Mouse (Mus musculus) hindbrain, embryonic 14.5 days (tissue): ENCODE measurements around the gene C1qc. TPM values are rescaled to one million over a fixed set of nuclear protein-coding genes. Genes with fewer than 3 reads are reported as not detected.
A peak's percentile ranks its signal among the peaks of the same experiment; 100 is the strongest.

Experiments
- ATAC-seq: fragments of 200-750 bp; cut with Nextera tagmentation; 2 replicates; pipeline ENCODE4 v1.8.0; 2017; ENCODE audit warnings: moderate number of reproducible peaks, mild to moderate bottlenecking, moderate TSS enrichment, moderate library complexity; ENCODE audit not compliant: low FRiP score
- DNase-seq: peaks from one replicate; pipeline ENCODE4 v3.0.0-alpha.2; 2015; ENCODE audit warnings: low spot score
- H3K27ac ChIP-seq: fragments of 300-500 bp; sonication (generic); 2 replicates; pipeline ENCODE4 v1.5.1; 2014; ENCODE audit warnings: mild to moderate bottlenecking, moderate library complexity
- H3K27me3 ChIP-seq: fragments of 300-500 bp; sonication (generic); 2 replicates; pipeline ENCODE4 v1.6.1; 2014; ENCODE audit warnings: mild to moderate bottlenecking, low read length, mixed read lengths; ENCODE audit not compliant: control insufficient read depth, insufficient read depth
- H3K36me3 ChIP-seq: fragments of 300-500 bp; sonication (generic); replicated peaks from 2 replicates; pipeline ENCODE4 v1.6.1; 2014; ENCODE audit not compliant: control insufficient read depth, insufficient read depth
- H3K4me1 ChIP-seq: fragments of 300-500 bp; sonication (generic); replicated peaks from 2 replicates; pipeline ENCODE4 v1.6.1; 2014; ENCODE audit warnings: antibody characterized with exemption, low read length, mixed read lengths; ENCODE audit not compliant: control insufficient read depth, insufficient read depth
- H3K4me2 ChIP-seq: fragments of 300-500 bp; sonication (generic); replicated peaks from 2 replicates; pipeline ENCODE4 v1.6.1; 2014; ENCODE audit warnings: mild to moderate bottlenecking, moderate library complexity
- H3K4me3 ChIP-seq: fragments of 300-500 bp; sonication (generic); replicated peaks from 2 replicates; pipeline ENCODE4 v1.5.1; 2014; ENCODE audit warnings: mild to moderate bottlenecking, low read length
- H3K9ac ChIP-seq: fragments of 300-500 bp; sonication (generic); 2 replicates; pipeline ENCODE4 v1.6.1; 2014
- H3K9me3 ChIP-seq: fragments of 300-500 bp; sonication (generic); 2 replicates; pipeline ENCODE4 v1.6.1; 2016; ENCODE audit warnings: low read length; ENCODE audit not compliant: control insufficient read depth
- WGBS: fragments of 180-500 bp; shearing (Covaris S2); extraction: QIAGEN DNeasy Blood & Tissue Kit; methylation state at CpG from one replicate; pipeline ENCODE4 v1.1.7; 2014; 5-methylcytosine and 5-hydroxymethylcytosine counted together
- polyA plus RNA-seq: library from polyadenylated mRNA; unstranded; fragments of >200 nt; fragmentation: Nextera tagmentation; extraction: Ambion mirVana; gene quantifications from 2 replicates; pipeline ENCODE4 v1.2.1, GENCODE M21; 2014

Gene C1qc
- polyA plus RNA-seq, 1 experiment from 2014 or later, result 29.5 TPM

- Histone ChIP-seq H3K27me3 (peaks cover 2% of the 10 kb centered on the region), H3K9ac (no peak overlapping the region), H3K9me3 (no peaks in the 10 kb centered on the region), H3K27ac (no peak overlapping the region), H3K4me2 (no peak overlapping the region), H3K4me1 (peaks cover 10% of the 10 kb centered on the region), H3K36me3 (no peaks in the 10 kb centered on the region), H3K4me3 (no peak overlapping the region)
- DNase-seq (no peak), ATAC-seq (no peak)
- WGBS, result 87% methylated on average over 15 of the region's 15 CpGs
Observed at GRCm38 (mm10) chr4:136889981-136890380, 2.9 kb downstream of the C1qc start.

- H3K4me1 ChIP-seq, result peaks cover 10% of the 10 kb centered on the region
- ATAC-seq, result no peak
Observed at GRCm38 (mm10) chr4:136887714-136888113, 5.2 kb downstream of the C1qc start.

GRCm38 (mm10) chr4:136886101-136886500 is 6.8 kb downstream of the C1qc start, which contains the start of gene C1qb:
Gene C1qb (minus strand): TSS chr4:136886187.
- Histone ChIP-seq H3K27me3 (no peaks in the 10 kb centered on the region), H3K9ac (no peak within 1 kb of the TSS), H3K9me3 (no peaks in the 10 kb centered on the region), H3K27ac (no peak within 1 kb of the TSS), H3K4me3 (no peak within 1 kb of the TSS), H3K4me2 (no peak within 1 kb of the TSS), H3K4me1 (peaks cover 10% of the 10 kb centered on the region), H3K36me3 (no peaks in the 10 kb centered on the region)
- 77% methylated on average over 7 of the region's 7 CpGs for WGBS
- DNase-seq, result no peak
- no peak for ATAC-seq

More at GRCm38 (mm10) chr4:136887714-136888113, 5.2 kb downstream of the C1qc start:
- WGBS, result 65% methylated on average over 5 of the region's 5 CpGs
- H3K4me2 ChIP-seq, result no peak overlapping the region
- no peak overlapping the region for H3K4me3 ChIP-seq
- no peak overlapping the region for H3K9ac ChIP-seq
- H3K27me3 ChIP-seq, result no peaks in the 10 kb centered on the region; the same call in 1 of the 2 replicates
- no peak for DNase-seq
- no peaks in the 10 kb centered on the region for H3K36me3 ChIP-seq
- no peaks in the 10 kb centered on the region for H3K9me3 ChIP-seq
- no peak overlapping the region for H3K27ac ChIP-seq

- no peak overlapping the region for H3K27ac ChIP-seq
- WGBS, result 25% methylated on average over 5 of the region's 5 CpGs
- no peaks in the 10 kb centered on the region for H3K9me3 ChIP-seq
- H3K4me1 ChIP-seq, result no peaks in the 10 kb centered on the region
- no peak overlapping the region for H3K4me2 ChIP-seq
- no peaks in the 10 kb centered on the region for H3K27me3 ChIP-seq
- no peak overlapping the region for H3K4me3 ChIP-seq
- ATAC-seq, result no peak
- peak; percentile 53 for DNase-seq
- no peaks in the 10 kb centered on the region for H3K36me3 ChIP-seq
- H3K9ac ChIP-seq, result no peak overlapping the region
Observed at GRCm38 (mm10) chr4:136878601-136879000, 14.3 kb downstream of the C1qc start.

- WGBS, result 51% methylated on average over 8 of the region's 8 CpGs
- Histone ChIP-seq H3K4me2 (no peak overlapping the region), H3K27me3 (no peaks in the 10 kb centered on the region), H3K4me3 (no peak overlapping the region), H3K4me1 (no peaks in the 10 kb centered on the region), H3K27ac (no peak overlapping the region), H3K9me3 (no peaks in the 10 kb centered on the region), H3K36me3 (no peaks in the 10 kb centered on the region), H3K9ac (no peak overlapping the region)
- ATAC-seq (no peak), DNase-seq (no peak)
Observed at GRCm38 (mm10) chr4:136878171-136878570, 14.7 kb downstream of the C1qc start.

GRCm38 (mm10) chr4:136876971-136877370 is 15.9 kb downstream of the C1qc start:
- ATAC-seq, result peak; percentile 48
- H3K9me3 ChIP-seq, result no peaks in the 10 kb centered on the region

GRCm38 (mm10) chr4:136875012-136875411 is 17.9 kb downstream of the C1qc start:
- DNase-seq, result no peak
- H3K36me3 ChIP-seq, result no peaks in the 10 kb centered on the region
- H3K4me1 ChIP-seq, result no peaks in the 10 kb centered on the region
- H3K4me3 ChIP-seq, result no peak overlapping the region
- ATAC-seq, result no peak
- H3K9me3 ChIP-seq, result no peaks in the 10 kb centered on the region
- H3K27me3 ChIP-seq, result no peaks in the 10 kb centered on the region
- no peak overlapping the region for H3K9ac ChIP-seq
- H3K27ac ChIP-seq, result no peak overlapping the region
- WGBS, result 90% methylated on average over 14 of the region's 14 CpGs
- H3K4me2 ChIP-seq, result no peak overlapping the region

More at GRCm38 (mm10) chr4:136876971-136877370, 15.9 kb downstream of the C1qc start:
- no peaks in the 10 kb centered on the region for H3K27me3 ChIP-seq
- H3K4me2 ChIP-seq, result no peak overlapping the region
- no peak overlapping the region for H3K27ac ChIP-seq
- H3K4me3 ChIP-seq, result no peak overlapping the region
- 17% methylated on average over 7 of the region's 7 CpGs for WGBS
- peak; percentile 77 for DNase-seq
- H3K4me1 ChIP-seq, result no peaks in the 10 kb centered on the region
- H3K9ac ChIP-seq, result no peak overlapping the region
- no peaks in the 10 kb centered on the region for H3K36me3 ChIP-seq

- no peaks in the 10 kb centered on the region for H3K27me3 ChIP-seq
- H3K27ac ChIP-seq, result no peak overlapping the region
- 81% methylated on average over 6 of the region's 6 CpGs for WGBS
- no peak overlapping the region for H3K4me2 ChIP-seq
- DNase-seq (no peak), ATAC-seq (no peak)
- no peaks in the 10 kb centered on the region for H3K36me3 ChIP-seq
- no peak overlapping the region for H3K4me3 ChIP-seq
- no peak overlapping the region for H3K9ac ChIP-seq
- no peaks in the 10 kb centered on the region for H3K9me3 ChIP-seq
- peaks cover 28% of the 10 kb centered on the region for H3K4me1 ChIP-seq
Observed at GRCm38 (mm10) chr4:136868371-136868770, 24.5 kb downstream of the C1qc start.

GRCm38 (mm10) chr4:136867690-136868345 is 25.0 kb downstream of the C1qc start:
- Histone ChIP-seq H3K4me3 (no peak overlapping the region), H3K9ac (no peak overlapping the region), H3K27me3 (no peaks in the 10 kb centered on the region), H3K4me2 (no peak overlapping the region), H3K27ac (0 out of 2 replicates have a peak overlapping the region, but pooled peaks have one; percentile 20), H3K4me1 (peaks cover 28% of the 10 kb centered on the region), H3K9me3 (no peaks in the 10 kb centered on the region), H3K36me3 (no peaks in the 10 kb centered on the region)
- 16% methylated on average over 11 of the region's 12 CpGs for WGBS
- DNase-seq (no peak), ATAC-seq (peak; percentile 37; the same call in 1 of the 2 replicates)
